ENCODE assay signal across 26 mouse cellular contexts in the genomic region with DNA sequence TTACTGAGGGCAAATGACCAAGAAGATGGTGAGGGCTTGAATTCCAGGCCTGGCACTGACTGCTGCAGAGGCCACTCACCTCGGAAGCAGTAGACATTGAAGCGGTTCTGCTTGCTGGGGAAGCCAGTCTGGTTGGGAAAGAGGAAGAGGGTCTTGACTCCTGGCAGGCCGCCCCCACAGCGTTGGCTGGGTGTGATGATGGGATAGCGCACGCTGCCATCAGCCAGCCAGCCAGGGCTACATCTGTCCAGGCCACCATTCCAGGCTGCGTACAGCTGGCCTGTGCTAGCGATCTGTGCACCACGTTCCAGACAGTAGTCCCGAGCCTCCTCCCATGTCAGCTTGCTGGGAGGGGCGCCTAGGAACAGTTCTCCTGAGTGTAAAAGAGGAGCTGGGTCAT. TPM values are rescaled to one million over a fixed set of nuclear protein-coding genes. Genes with fewer than 3 reads are reported as not detected.
DNase-seq lines count a peak whose midpoint lies in the region; ATAC-seq and TF ChIP-seq lines count a peak whose summit lies in the region.
"Had no signal": no experiment of that assay in that cellular context is flagged by ENCODE, and none has a peak within 500 bp of the region (broad histone marks: within the 10 kb centered on the region; RNA-seq: fewer than 3 reads in every experiment).

No protein-coding gene starts in this region.

- H3K36me3 ChIP-seq in megakaryocyte, embryonic 14.5 days (replicated peaks; ENCODE audit: low read length), result no peaks in the 10 kb centered on the region
- H3K36me3 ChIP-seq in myocyte (ENCODE audit: control insufficient read depth, insufficient read depth), result no peaks in the 10 kb centered on the region
- H3K36me3 ChIP-seq: embryonic facial prominence, embryonic 12.5 days; forebrain, embryonic 15.5 days had no signal

- H3K4me3 ChIP-seq in layer of hippocampus, adult 2 months, result no peak overlapping the region
- peak overlapping the region; percentile 35 for H3K4me3 ChIP-seq in megakaryocyte, embryonic 14.5 days (replicated peaks)
- no peak overlapping the region for H3K4me3 ChIP-seq in myocyte
- H3K4me3 ChIP-seq: embryonic facial prominence, embryonic 12.5 days; forebrain, embryonic 13.5 days; forebrain, embryonic 15.5 days had no signal

- peaks cover 97% of the 10 kb centered on the region for H3K27me3 ChIP-seq in megakaryocyte, embryonic 14.5 days (replicated peaks)
- H3K27me3 ChIP-seq in myocyte (ENCODE audit: control insufficient read depth, insufficient read depth, insufficient read length), result peaks cover 61% of the 10 kb centered on the region

- H3ac ChIP-seq in myocyte (ENCODE audit: control insufficient read depth, insufficient read length), result no peak overlapping the region

- no peak overlapping the region for H3K4me2 ChIP-seq in myocyte (ENCODE audit: low read depth)
- H3K4me2 ChIP-seq: embryonic facial prominence, embryonic 12.5 days; forebrain, embryonic 13.5 days; forebrain, embryonic 15.5 days had no signal

- no peak for TF ChIP-seq CTCF in layer of hippocampus, adult 2 months (conservative IDR thresholded peaks at IDR 0.05)

- no peak for TF ChIP-seq POLR2A in myocyte (IDR thresholded peaks at IDR 0.05; ENCODE audit: insufficient read length, low read depth)

- peak overlapping the region; percentile 76 for H3K27ac ChIP-seq in layer of hippocampus, adult 2 months
- H3K27ac ChIP-seq: embryonic facial prominence, embryonic 12.5 days; forebrain, embryonic 13.5 days; forebrain, embryonic 15.5 days had no signal

- peaks cover 38% of the 10 kb centered on the region for H3K4me1 ChIP-seq in megakaryocyte, embryonic 14.5 days

- H3K79me2 ChIP-seq in myocyte (ENCODE audit: control insufficient read depth, insufficient read depth), result no peaks in the 10 kb centered on the region

- ATAC-seq in megakaryocyte, adult 5-6 weeks (ENCODE audit: poor library complexity, severe bottlenecking), result no peak
- ATAC-seq: forebrain, embryonic 13.5 days; forebrain, embryonic 15.5 days; forebrain, postnatal 0 days had no signal

- H3K9me3 ChIP-seq in megakaryocyte, embryonic 14.5 days, result no peaks in the 10 kb centered on the region
- H3K9me3 ChIP-seq: embryonic facial prominence, embryonic 12.5 days; forebrain, embryonic 13.5 days; forebrain, embryonic 15.5 days had no signal

- no peak for DNase-seq in layer of hippocampus, adult 2 months (ENCODE audit: low spot score in 2 of 2)
- DNase-seq in layer of hippocampus, adult 18-20 months (ENCODE audit: low spot score in 2 of 2), result no peak
- DNase-seq in lung, postnatal 10 days, result peak; percentile 63
- no peak for DNase-seq in lung, postnatal 25 days (ENCODE audit: low spot score)
- no peak for DNase-seq in cerebellum, adult 11 months
- DNase-seq: adrenal gland, adult 2 months; adrenal gland, postnatal 10 days; adrenal gland, postnatal 25 days; cerebellum, adult 11-12 months; cerebellum, adult 2 months; cerebellum, adult 9-10 months; cerebellum, postnatal 10 days; cerebellum, postnatal 25 days; embryo, embryonic 11 days; forebrain, postnatal 0 days had no signal

TF ChIP-seq in myocyte, 11 proteins besides CTCF, POLR2A, EP300 and RAD21:
- TF ChIP-seq TCF12 (IDR thresholded peaks at IDR 0.05; ENCODE audit: insufficient read depth, poor library complexity, severe bottlenecking), result no peak
- no peak for TF ChIP-seq MAX (IDR thresholded peaks at IDR 0.05; ENCODE audit: low read depth)
- no peak for TF ChIP-seq REST (IDR thresholded peaks at IDR 0.05; ENCODE audit: insufficient read depth, insufficient read length)
- no peak for TF ChIP-seq TCF3 (IDR thresholded peaks at IDR 0.05; ENCODE audit: insufficient read length, low read depth)
- no peak for TF ChIP-seq MYOG (IDR thresholded peaks at IDR 0.05; ENCODE audit: control insufficient read depth in 1 of 3, insufficient read depth in 1 of 3, insufficient read length in 2 of 3, low read depth in 2 of 3)
- peak; percentile 29 for TF ChIP-seq POLR2AphosphoS2 (IDR thresholded peaks at IDR 0.05; ENCODE audit: insufficient read length, low read depth)
- no peak for TF ChIP-seq E2F4 (IDR thresholded peaks at IDR 0.05; ENCODE audit: insufficient read depth)
- TF ChIP-seq MYOD1 (IDR thresholded peaks at IDR 0.05; ENCODE audit: control insufficient read depth in 1 of 3, insufficient read length in 2 of 3, low read depth in 2 of 3), result peak in 1 of 3 experiments; percentile 3
- TF ChIP-seq CEBPB (IDR thresholded peaks at IDR 0.05; ENCODE audit: insufficient read depth, poor library complexity, severe bottlenecking), result no peak
- no peak for TF ChIP-seq SRF (IDR thresholded peaks at IDR 0.05; ENCODE audit: control insufficient read depth, insufficient read length, low read depth)
- TF ChIP-seq USF1 (IDR thresholded peaks at IDR 0.05; ENCODE audit: low read depth), result no peak

RNA-seq across cellular contexts. Expression of a gene that starts 4.7 kb away (rescaled TPM):
- total RNA-seq in layer of hippocampus, adult 2 months (2021), result 100 to 1,000 TPM; 309 to 328 TPM
- 100 to 1,000 TPM; 281 to 298 TPM for total RNA-seq in layer of hippocampus, adult 18-20 months (2021)
- polyA plus RNA-seq in megakaryocyte, embryonic 14.5 days (2012; ENCODE audit: insufficient read depth, low replicate concordance), result not detected in 2 replicates
- total RNA-seq in megakaryocyte, adult 5-6 weeks (2015), result not detected in 2 replicates
- not detected in 2 replicates for total RNA-seq in megakaryocyte, adult 5-6 weeks (2017)
- 0.06 TPM for polyA plus RNA-seq in myocyte (2012; fragmentation: generic; extraction: Trizol)
- total RNA-seq: MEL had no signal

RNA-seq across cellular contexts. Expression of a gene that starts 24.5 kb away (rescaled TPM):
- total RNA-seq in layer of hippocampus, adult 2 months (2021), result 1 to 10 TPM; 4.0 to 4.8 TPM
- 1 to 10 TPM; 3.6 to 4.7 TPM for total RNA-seq in layer of hippocampus, adult 18-20 months (2021)
- 0.29 TPM in 1 of 2 replicates, not detected in the other for polyA plus RNA-seq in megakaryocyte, embryonic 14.5 days (2012; ENCODE audit: insufficient read depth, low replicate concordance)
- total RNA-seq in megakaryocyte, adult 5-6 weeks (2015), result not detected in 2 replicates
- total RNA-seq in megakaryocyte, adult 5-6 weeks (2017), result not detected in 2 replicates
- 268 TPM for polyA plus RNA-seq in myocyte (2012; fragmentation: generic; extraction: Trizol)
- total RNA-seq: MEL had no signal

RNA-seq across cellular contexts. Expression of a gene that starts 32.1 kb away (rescaled TPM):
- total RNA-seq in layer of hippocampus, adult 2 months (2021), result 10 to 100 TPM; 16.2 to 16.5 TPM
- 10 to 100 TPM; 33.0 to 33.4 TPM for total RNA-seq in layer of hippocampus, adult 18-20 months (2021)
- not detected in 2 replicates for polyA plus RNA-seq in megakaryocyte, embryonic 14.5 days (2012; ENCODE audit: insufficient read depth, low replicate concordance)
- not detected in 2 replicates for total RNA-seq in megakaryocyte, adult 5-6 weeks (2015)
- total RNA-seq in megakaryocyte, adult 5-6 weeks (2017), result not detected in 2 replicates
- polyA plus RNA-seq in myocyte (2012; fragmentation: generic; extraction: Trizol), result not detected
- total RNA-seq: adrenal gland, adult 2 months; adrenal gland, postnatal 10 days; adrenal gland, postnatal 25 days; adrenal gland, postnatal 4 days; ES-E14; MEL had no signal
- polyA plus RNA-seq: C2C12; embryonic facial prominence, embryonic 14.5 days had no signal

RNA-seq across cellular contexts. Expression of a gene that starts 46.9 kb away (rescaled TPM):
- total RNA-seq in layer of hippocampus, adult 2 months (2021), result 1 to 10 TPM; 1.6 to 3.7 TPM
- total RNA-seq in layer of hippocampus, adult 18-20 months (2021), result 1 to 10 TPM; 1.4 to 2.6 TPM
- polyA plus RNA-seq in megakaryocyte, embryonic 14.5 days (2012; ENCODE audit: insufficient read depth, low replicate concordance), result 0.47 TPM in 1 of 2 replicates, not detected in the other
- 1.3 TPM in 1 of 2 replicates, not detected in the other for total RNA-seq in megakaryocyte, adult 5-6 weeks (2015)
- total RNA-seq in megakaryocyte, adult 5-6 weeks (2017), result not detected in 2 replicates
- 67.6 TPM for polyA plus RNA-seq in myocyte (2012; fragmentation: generic; extraction: Trizol)
- total RNA-seq: adrenal gland, postnatal 25 days had no signal
- polyA plus RNA-seq: adrenal gland, adult 2 months had no signal

RNA-seq across cellular contexts. Expression of a gene that starts 47.6 kb away (rescaled TPM):
- total RNA-seq in layer of hippocampus, adult 2 months (2021), result 10 to 100 TPM; 15.0 to 16.5 TPM
- 10 to 100 TPM; 16.3 to 16.5 TPM for total RNA-seq in layer of hippocampus, adult 18-20 months (2021)
- polyA plus RNA-seq in megakaryocyte, embryonic 14.5 days (2012; ENCODE audit: insufficient read depth, low replicate concordance), result 5.3 and 18.9 TPM in 2 replicates
- total RNA-seq in megakaryocyte, adult 5-6 weeks (2015), result 7.3 TPM in 2 replicates
- 9.5 and 10.1 TPM in 2 replicates for total RNA-seq in megakaryocyte, adult 5-6 weeks (2017)
- polyA plus RNA-seq in myocyte (2012; fragmentation: generic; extraction: Trizol), result 11.7 TPM

Comparison
In these comparisons a context has a peak if more than half of its experiments do, and no peak if none do; other contexts are left out.
1. RNA of a gene that starts 4.7 kb away (total RNA-seq): 309 to 328 TPM in layer of hippocampus, adult 2 months and 281 to 298 TPM in layer of hippocampus, adult 18-20 months; not detected in megakaryocyte, adult 5-6 weeks; every median in the first group is over 100 times any median in the second.
2. RNA of a gene that starts 24.5 kb away (total RNA-seq): 4.0 to 4.8 TPM in layer of hippocampus, adult 2 months and 3.6 to 4.7 TPM in layer of hippocampus, adult 18-20 months; not detected in megakaryocyte, adult 5-6 weeks; every median in the first group is over 4 times any median in the second.
3. RNA of a gene that starts 32.1 kb away (total RNA-seq): 33.0 to 33.4 TPM in layer of hippocampus, adult 18-20 months and 16.2 to 16.5 TPM in layer of hippocampus, adult 2 months; not detected in megakaryocyte, adult 5-6 weeks; every median in the first group is over 10 times any median in the second.